Mouse (Mus musculus) cortical plate, adult 2 months (tissue): ENCODE data around the gene Rpl15.

Experiments
- CTCF ChIP-seq: fragments of 200-500 bp; IDR thresholded peaks from 2 replicates; pipeline ENCODE4 v1.5.1; 2011; ENCODE audit warnings: mild to moderate bottlenecking, control low read depth, low read length; ENCODE audit not compliant: insufficient read depth; ENCODE audit errors: extremely low read depth
- POLR2A ChIP-seq: fragments of 200-500 bp; IDR thresholded peaks from 2 replicates; pipeline ENCODE4 v1.6.1; 2011; ENCODE audit warnings: mild to moderate bottlenecking, low read length, control low read depth; ENCODE audit not compliant: insufficient read depth; ENCODE audit errors: extremely low read depth

GRCm38 (mm10) chr14:18261203-18261602 is 10.0 kb downstream of the Rpl15 start:
- TF ChIP-seq CTCF: no peak
- TF ChIP-seq POLR2A: no peak
